Mouse (Mus musculus): Measurements from ENCODE around the gene Itfg2.
A peak's percentile ranks its signal among the peaks of the same experiment; 100 is the strongest.

Gene Itfg2

DNA sequence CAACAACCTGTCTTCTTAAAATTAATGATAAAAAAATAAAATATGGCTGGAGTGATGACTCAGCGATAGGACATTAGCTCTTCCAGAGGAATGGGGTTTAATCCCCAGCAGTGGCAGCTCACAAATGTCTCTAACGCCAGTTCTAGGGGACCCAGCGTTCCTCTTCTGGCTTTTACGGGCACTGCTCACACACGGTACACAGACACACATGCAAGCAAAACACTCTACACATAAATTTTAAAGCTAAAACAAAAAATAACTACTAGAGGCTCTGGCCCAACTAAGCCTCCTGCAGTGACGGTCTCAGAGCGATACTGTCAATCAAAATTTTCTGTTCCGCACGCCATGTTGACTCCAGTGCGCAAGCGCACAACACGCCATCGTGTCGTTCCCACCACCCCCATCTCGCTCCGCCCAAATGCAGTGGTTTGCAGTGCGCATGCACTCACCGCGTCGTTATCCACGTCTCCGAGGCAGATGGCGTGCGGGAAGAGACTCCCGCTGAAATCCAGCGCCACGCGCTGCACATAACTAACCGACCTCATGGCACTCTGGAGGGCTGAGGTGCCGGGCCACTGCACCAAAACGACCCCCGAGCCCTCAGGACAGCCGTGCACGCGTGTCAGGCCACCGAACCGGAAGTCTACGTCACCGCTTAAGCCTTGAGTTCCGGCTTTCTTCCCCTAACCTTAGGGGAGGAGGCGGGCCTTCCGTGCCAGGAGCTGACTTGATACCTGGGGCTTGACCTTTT, at the start of gene Itfg2:
Gene Itfg2, minus strand, starts transcription at position 663 of the 751 bp plus-strand sequence.
- DNase-seq (ENCODE audit: low spot score in 2 of 2) = peak; percentile 92 to 96

DNA sequence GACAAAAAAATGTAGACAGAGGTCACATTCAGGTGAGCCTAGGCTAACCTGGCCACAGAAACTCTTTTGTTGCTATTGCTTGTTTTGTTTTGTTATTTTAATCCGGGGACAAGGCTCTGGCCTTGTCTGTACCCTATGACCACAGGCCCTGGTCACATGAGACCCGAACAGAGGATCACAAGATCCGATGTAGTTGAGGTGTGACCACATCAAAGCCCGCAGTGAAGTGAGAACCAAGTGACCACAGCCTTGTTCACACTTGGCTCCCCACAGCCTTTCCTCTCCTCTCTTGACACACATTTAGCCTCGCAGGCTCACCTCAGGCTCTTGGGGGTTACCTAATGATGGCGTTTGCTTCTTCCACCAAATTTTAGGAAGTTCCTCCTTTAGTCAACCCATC, 49.4 kb upstream of the Itfg2 start:
- DNase-seq (ENCODE audit: low spot score in 2 of 2) = no peak

DNA sequence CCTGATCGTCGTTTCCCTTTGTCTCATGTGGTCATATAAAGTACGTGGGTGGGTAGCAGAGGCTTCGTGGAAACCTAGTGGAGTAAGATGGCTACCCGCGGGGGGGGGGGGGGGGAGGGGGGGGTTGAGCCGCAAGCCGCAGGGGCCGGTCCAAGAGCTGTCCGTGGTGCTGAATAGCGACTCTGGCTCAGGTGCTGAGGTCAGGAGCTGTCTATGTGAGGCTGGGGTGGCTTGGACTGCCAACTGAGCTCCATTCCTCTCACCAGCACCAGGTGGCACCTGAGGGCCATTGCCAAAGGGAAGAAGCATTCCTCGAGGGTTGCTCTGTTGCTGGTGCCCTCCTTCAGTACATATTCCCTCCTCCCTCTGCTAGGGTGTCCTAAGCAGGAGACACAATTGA, 44.7 kb upstream of the Itfg2 start:
- peak in 1 of 2 experiments; percentile 70 for DNase-seq (ENCODE audit: low spot score in 2 of 2)

DNA sequence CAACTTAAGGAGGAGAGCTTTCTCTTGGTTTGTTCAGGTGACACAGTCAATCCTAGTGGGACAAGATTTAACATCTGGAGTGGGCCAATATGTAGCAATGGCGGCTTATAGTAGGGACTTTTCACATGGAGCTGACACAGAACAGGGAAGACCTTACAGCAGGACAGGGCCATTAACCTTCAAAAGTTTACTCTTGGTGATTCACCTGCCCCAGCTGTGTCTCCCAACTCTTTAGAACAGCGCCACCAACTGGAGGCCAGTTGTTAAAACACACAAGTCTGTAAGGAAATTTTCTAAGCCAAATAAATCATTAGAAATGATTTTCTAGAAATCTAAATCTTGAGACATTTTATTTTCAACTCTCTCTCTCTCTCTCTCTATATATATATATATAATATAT, 42.6 kb upstream of the Itfg2 start:
- peak in 1 of 2 experiments; percentile 49 for DNase-seq (ENCODE audit: low spot score in 2 of 2)

DNA sequence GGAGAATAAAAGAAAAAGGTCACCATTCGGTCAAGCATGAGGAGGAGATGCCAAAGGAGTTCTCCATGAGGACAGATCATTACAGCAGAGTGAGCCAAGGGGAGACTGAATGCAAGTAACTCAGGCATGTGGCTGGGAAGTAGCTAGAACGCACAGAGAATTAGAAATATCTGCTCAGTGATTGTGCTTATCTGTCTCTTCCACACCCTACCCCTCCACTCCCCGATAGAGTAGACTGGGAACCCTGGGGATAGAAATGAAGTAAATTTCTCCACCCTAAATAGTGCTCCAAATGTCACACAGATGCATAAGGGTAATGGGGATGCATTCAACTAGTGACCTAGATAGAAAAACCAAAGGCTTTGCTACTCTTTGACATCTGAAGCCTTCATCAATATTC, 41.8 kb upstream of the Itfg2 start:
- DNase-seq (ENCODE audit: low spot score in 2 of 2) = no peak

DNA sequence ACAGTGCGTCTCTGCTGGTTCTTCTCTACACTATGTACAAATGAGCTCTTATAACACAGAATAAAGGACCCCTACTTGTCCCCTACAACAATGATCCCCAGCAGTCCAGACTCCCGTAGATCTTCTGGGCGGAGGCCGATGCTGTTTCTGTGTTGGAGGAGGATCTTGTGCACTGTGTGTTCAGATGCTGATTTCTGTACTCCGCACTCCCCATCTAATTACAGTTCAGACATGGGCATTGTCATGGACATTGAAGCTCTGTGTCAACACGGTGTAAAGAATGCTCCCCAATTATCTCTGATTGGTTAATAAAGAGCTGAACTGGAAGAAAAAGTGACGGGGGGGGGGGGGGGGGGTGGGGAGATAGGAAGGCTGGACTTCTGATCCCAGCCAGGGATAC, 41.3 kb upstream of the Itfg2 start:
- DNase-seq (ENCODE audit: low spot score in 2 of 2) = no peak

DNA sequence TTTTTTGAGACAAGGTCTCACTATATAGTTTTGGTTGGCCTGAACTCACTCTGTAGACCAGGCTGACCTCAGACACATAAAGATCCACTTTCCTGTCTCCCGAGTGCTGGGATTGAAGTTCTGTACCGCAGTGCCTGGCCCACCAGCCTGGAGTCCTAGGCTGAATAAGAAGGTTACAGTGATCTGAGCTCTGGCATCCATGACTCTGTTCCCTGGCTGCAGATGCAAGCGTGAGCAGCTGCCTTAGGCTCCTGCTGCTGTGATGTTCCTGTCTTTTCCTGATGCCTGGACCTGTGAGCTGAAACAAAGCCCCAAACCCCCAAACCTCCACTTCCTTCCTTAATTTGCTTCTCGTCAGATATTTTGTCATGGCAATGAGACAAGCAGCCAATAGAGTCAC, 40.3 kb upstream of the Itfg2 start:
- DNase-seq (ENCODE audit: low spot score in 2 of 2) = no peak

DNA sequence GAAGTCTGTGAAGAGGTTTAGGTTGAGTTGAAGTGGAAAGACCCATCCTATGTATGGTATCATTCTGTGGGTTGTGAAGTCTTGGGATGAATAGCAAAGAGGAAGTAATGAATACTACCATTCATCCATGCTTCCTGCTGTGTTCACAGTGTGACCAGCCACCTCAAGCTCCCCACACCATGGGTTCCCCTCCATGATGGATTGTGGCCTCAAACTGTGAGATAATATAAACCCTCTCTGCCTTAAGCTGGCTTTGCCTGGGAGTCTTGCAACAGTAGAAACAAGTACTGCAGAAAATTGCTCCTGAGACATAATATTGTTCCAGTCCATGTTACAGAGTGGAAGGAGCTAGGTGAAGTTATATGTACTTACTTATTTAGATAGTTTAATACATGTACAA, 36.9 kb upstream of the Itfg2 start:
- DNase-seq (ENCODE audit: low spot score in 2 of 2) = no peak

DNA sequence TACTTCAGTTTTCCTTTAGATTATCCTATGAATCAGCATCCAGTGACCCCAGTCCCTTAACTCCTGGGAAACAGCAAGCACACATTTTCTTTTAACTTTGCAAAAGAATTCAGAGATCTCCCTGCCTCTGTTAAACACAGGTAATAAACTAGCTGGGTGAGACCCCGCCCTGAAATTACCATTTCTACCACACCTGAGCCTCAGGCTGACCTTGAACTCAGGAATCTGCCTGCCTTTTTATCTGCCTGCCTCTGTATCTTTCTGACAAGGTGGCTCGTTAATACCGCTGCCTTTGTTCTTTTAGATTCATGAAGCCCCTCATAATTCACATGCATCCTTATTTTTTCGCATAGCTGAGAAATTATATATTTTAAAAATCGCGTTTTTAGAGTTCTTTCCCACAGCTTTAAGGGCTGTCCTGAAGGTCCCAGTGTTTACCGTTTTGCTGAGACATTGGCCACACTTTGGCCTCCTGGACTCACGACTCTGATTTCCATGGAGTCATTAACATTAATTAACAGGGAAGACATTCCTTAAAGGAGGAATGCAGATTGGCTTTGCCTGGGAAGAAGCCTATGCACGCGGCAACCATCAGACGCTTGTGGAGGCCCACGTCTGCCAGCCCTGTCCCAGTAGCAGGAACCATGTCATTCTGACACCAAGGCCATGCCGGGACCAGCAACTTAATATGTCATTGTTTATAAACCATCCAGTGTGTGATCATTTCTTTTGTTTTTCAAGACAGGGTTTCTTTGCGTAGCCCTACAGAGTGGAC, 36.2 kb upstream of the Itfg2 start:
- no peak for DNase-seq (ENCODE audit: low spot score in 2 of 2)

DNA sequence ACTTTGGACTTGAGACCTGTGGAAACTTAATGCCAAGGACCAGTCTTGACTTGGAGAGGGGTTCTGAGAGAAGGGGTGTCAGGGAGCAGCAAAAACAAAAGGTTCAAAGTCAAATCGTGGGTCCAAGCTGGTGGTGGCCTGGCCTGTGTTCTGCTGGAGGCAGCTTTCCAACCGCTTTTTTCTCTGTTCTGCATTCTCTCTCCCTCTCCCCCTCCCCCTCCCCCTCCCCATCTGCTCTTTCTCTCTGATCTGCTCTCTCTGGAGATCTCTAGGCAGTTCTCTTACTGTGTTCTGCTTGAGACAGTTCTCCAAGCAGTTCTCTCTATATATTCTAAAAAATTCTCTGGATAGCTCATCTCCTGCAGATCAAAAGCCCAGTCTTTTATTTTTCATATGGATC, 35.6 kb upstream of the Itfg2 start:
- DNase-seq (ENCODE audit: low spot score in 2 of 2) = no peak

DNA sequence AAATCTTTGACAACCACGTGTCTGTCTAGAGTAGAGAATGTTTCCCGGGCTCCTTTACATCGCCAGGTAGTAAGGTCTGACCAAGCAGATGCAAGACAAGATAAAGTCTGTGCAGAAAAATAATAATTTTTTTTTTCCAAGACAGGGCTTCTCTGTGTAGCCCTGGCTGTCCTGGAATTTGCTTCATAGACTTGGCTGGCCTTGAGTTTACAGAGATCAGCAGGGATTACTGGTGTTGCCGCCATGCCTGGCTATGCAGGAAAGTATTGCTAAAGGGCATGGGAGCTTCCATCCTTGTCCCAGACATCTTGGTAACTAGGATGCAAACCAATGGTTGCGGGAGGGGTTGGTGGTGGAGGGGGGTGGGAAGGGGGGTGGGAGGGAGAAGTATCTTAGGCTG, 32.5 kb upstream of the Itfg2 start:
- DNase-seq (ENCODE audit: low spot score in 2 of 2) = no peak

DNA sequence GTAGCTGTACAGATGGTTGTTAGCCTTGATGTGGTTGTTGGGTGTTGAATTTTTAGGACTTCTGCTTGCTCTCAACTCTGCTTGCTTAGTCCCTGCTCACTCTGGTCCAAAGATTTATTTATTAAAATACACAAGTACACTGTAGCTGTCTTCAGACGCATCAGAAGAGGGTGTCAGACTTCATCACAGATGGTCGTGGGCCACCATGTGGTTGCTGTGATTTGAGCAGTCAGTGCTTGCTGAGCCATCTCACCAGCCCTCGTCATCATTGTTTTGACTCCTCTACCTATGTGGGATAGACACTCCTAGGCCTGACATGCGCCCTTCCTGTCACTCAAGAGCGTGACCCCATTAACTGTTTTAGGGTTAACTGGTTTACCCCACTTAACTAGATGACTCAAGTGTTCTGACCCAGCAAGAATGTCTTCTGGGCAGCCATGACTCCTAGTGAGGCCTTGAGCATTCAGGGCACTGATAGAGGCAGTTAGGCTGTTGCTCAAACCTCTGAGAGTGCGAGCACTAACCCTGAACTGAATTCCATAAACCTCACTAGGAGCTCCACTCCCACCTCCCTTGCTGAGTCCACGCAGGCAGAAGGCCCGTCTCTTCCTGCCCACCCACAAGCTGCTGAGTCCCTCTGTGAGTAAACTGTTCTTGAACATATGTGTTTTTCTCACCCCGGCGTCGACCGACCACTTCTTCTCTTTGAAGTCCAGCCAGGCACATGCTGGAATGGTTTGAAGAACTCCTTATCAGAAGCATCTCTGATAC, 31.3 kb upstream of the Itfg2 start:
- no peak for DNase-seq (ENCODE audit: low spot score in 2 of 2)

DNA sequence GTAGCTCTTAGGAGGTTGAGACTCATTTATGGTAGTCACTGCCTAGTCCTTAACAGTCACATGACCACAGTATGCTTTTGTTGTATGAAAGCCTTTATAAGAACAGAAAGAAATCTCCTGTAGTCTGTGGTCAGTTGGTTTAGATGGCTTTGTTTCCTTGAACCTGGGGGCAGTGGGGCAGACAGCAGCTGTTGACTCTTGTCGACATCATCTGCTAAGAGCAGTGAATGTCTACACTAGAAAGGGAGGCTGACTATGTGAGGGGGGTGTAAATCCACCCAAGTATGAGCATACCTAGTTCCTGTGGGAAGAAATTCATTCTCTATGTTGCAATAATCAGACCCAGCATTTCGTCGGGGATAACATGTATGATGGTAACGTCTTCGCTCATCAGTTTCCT, 22.3 kb upstream of the Itfg2 start:
- DNase-seq (ENCODE audit: low spot score in 2 of 2) = no peak

DNA sequence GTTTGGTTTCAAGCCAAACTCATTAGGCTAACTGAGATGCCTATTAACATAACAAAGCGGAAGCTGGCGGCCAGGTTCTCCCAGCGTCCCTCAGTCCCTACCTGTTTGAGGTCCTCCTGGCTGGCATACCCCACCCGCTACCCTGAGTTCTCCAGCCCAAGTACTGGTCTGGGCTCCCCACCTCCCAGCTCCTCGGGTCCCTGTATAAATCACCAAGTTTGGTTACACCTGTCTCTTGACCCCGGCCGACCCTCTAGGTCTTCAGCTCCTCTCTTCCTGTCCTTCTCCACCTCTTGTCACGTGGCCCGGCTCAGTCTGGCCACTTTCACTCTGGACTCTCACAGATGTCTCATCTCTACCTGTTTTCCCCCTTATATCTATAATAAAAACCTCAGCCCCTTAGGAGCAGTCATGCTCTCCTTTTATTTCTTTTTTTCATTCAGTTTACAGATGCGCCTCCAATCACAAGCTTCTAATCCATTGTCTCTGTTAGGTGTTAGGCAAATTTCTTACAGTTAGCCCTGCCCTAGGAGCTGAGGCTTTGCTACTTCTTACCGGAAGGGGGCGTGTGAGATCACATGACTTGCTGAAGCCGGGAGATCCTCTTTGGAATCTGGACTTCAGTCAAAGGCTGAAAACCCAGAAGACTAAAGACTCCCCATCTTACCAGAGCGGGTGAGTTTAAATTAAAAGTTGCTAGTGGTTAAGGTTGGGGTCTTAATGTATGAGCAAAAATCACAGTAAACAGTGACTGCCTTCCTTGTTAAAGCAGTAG, 21.2 kb upstream of the Itfg2 start:
- DNase-seq (ENCODE audit: low spot score in 2 of 2) = peak in 1 of 2 experiments; percentile 39

DNA sequence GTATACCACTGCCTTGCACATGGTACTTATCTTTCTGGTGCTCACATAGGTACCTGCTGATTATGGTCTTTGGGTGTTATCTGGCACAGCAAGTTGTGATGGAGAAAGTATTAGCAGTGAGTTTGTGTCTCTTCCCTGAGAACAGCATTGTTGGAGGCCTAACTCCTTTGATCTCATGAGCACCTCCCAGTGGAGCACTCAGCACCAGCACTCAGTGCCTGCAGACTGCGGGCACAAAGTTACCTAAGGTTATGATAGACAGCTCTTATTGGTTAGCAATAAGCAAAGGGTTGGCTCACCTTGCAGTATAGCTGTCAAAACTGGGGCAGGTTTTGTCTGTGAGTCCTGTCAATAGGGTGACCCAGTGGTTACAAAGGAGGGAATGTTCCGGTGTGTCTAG, 15.5 kb upstream of the Itfg2 start:
- no peak for DNase-seq (ENCODE audit: low spot score in 2 of 2)

DNA sequence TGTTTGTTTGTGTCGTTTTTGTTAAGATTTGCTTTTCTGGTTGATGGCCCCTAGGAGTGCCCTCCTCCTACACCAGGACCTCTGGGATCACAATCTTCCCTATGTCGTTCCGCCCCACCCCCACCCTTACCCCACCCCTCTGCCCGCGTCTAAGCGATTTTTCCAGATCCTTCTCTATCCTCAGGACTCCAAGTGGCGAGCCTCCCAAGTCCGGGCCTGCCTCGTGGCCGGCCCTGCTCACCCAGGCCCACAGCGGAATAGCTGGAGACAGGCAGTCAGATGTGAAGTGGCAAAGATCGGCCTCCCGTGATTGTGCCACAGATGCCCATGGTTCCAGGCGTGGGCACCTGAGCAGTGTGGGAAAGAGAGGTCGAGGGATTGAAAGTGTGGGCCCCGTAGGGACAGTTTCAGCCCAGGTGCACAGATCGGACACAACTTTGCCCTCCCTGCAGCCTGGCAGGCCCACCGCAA, 14.2 kb upstream of the Itfg2 start:
- DNase-seq (ENCODE audit: low spot score in 2 of 2) = no peak

DNA sequence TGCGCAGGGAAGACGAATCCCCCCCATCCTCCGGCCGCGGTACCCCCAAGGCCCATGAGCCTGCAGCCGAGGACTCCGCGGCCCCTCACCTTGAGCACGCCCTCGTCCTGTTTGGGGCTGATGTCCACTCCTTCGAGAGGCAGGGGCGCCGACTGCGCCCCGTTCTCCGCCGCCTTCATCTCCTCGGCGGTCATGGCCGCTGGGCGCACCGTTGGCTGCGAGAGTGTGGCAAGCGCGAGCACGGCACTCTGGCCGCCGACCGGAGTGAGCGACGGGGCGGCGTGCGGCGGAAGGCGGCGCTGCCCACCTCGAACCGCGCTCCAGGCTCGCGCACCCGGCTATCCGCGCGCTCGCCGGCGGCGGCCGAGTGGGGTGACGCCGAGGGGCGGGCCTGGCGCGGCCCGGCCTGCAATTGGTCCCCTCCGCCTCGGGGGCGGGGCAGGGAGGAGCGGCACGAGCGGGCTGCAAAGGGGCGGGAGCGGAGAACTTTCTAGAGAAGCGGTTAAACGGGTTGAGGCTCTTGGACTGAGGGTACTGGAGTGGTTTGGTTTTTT, 13.7 kb upstream of the Itfg2 start, which contains the start of gene Fkbp4:
Gene Fkbp4, minus strand, starts transcription at position 361 of the 554 bp plus-strand sequence.
- peak; percentile 88 to 95 for DNase-seq (ENCODE audit: low spot score in 2 of 2)

DNA sequence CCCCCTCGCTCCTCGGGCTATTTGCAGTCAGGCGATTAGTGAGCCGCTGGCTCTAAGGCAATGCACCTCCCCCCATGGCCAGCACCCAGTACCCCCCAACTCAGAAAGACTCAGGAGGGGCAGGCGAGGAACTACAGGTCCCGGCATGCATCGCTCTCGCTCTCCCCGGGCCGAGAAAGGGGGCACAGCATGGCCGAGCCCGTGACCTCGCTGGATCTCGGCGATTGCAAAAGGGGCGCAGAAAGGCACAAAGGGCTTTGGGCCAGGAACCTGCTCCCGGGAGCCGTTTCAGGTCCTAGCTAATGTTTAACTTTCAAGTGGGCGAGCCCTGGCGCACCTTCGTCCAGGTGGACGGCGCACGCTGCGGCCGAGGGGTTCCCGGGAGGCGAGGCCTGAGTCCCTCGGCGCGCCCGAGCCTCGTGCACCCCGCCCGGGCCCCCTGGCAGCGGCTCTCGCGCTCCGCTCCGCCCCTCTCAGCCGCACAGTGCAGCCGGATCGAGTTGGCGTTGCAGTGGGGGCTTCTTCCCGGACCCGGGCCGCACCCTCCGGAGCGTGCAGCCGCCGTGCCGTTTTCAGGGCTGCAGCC, 13.1 kb upstream of the Itfg2 start:
- DNase-seq (ENCODE audit: low spot score in 2 of 2) = peak; percentile 63 to 72

DNA sequence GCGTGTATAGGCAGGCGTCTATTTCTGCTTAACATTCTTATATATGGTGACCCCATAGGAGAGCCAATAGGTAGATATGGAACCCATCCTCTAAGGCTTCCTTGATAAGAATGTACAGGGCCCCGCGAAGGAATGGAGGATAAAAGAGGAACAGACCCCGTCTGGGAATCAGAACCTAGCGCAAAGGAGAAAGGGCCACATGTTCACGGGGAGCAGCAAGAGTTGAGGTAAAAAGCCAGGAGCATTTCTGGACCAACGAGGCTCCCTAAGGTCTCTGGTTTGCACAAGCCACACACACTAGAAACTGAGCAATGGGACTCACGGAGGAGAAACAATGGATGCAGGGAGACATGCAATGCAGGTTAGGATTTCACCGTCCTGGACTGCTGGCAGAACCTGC, 12.6 kb upstream of the Itfg2 start:
- DNase-seq (ENCODE audit: low spot score in 2 of 2) = no peak

DNA sequence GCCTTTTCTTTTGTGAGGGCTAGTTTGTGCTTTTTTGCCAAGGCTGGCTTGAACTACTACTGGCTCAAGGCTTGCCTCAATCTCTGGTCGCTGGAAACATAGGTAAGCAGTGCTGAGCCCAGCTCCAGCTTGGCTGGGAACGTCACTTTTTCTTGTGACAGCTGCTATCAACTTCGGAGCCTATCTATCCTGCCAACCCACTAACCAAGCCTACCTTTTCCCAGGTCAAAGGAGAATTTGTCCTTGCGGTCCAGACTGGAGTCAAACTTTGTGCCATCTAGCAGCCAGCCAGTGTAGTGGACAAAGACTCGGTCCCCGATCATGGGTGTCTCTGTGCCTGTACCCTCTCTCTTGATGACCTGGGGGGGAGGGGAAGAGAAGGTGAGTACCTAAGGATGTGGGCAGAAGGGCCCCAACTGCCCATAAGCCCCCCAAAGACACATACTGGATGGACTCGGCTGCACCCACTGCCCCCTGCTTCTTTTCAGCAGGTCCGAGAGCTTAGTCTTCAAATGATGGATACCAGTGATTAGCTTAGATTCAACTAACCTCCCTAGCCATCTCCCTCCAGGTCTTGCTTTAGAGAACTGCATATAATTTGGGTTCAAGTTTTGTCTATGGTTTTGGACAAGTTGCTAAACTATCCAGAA, 11.8 kb upstream of the Itfg2 start:
- no peak for DNase-seq (ENCODE audit: low spot score in 2 of 2)
